In genomic region chr4:141681767-141682166, GRCm38 (mm10) we compare ENCODE assay signal across 12 mouse cellular contexts. TPM values are rescaled to one million over a fixed set of nuclear protein-coding genes. Genes with fewer than 3 reads are reported as not detected.
DNase-seq lines count a peak whose midpoint lies in the region; ATAC-seq and TF ChIP-seq lines count a peak whose summit lies in the region.
"Had no signal": no experiment of that assay in that cellular context is flagged by ENCODE, and none has a peak within 500 bp of the region (broad histone marks: within the 10 kb centered on the region; RNA-seq: fewer than 3 reads in every experiment).

No protein-coding gene starts in this region.

- peaks cover 3% of the 10 kb centered on the region; the same call in 1 of the 2 replicates for H3K4me1 ChIP-seq in hindbrain, postnatal 0 days (ENCODE audit: insufficient read depth, low read length)

- TF ChIP-seq POLR2A in brain, embryonic 14.5 days (IDR thresholded peaks at IDR 0.05; ENCODE audit: borderline replicate concordance, extremely low read depth, insufficient read depth, insufficient read length, poor library complexity, severe bottlenecking): no peak

- no peaks in the 10 kb centered on the region for H3K9me3 ChIP-seq in hindbrain, postnatal 0 days (ENCODE audit: low read length)

- no peak overlapping the region for H3K27ac ChIP-seq in hindbrain, postnatal 0 days
- H3K27ac ChIP-seq: layer of hippocampus, adult 2 months had no signal

- intact Hi-C loops in heart, postnatal 10 days (cut with DNase I): loop anchor here (2.0 kb wide), 2 partner anchors 17 to 63 kb away; partner anchors contain the start of genes Plekhm2 and Tmem82

- H3K4me2 ChIP-seq in hindbrain, postnatal 0 days (ENCODE audit: low read depth, low read length): no peak overlapping the region

- H3K9ac ChIP-seq in hindbrain, postnatal 0 days (replicated peaks; ENCODE audit: low read length): no peak overlapping the region

- ATAC-seq in hindbrain, postnatal 0 days: no peak

- peaks cover 20% of the 10 kb centered on the region for H3K36me3 ChIP-seq in hindbrain, postnatal 0 days (ENCODE audit: insufficient read depth, low read length)

- H3K27me3 ChIP-seq in hindbrain, postnatal 0 days (ENCODE audit: insufficient read depth, low read length): no peaks in the 10 kb centered on the region

- peak; percentile 20 to 24 for DNase-seq in urinary bladder, postnatal 36 days (ENCODE audit: low spot score in 2 of 2)
- no peak for DNase-seq in urinary bladder, postnatal 4 days (ENCODE audit: low spot score in 2 of 2)
- peak; percentile 6 for DNase-seq in brain, embryonic 14.5 days (ENCODE audit: low read depth)
- DNase-seq in heart, postnatal 10 days: peak; percentile 49 to 56
- no peak for DNase-seq in frontal cortex, postnatal 36 days (ENCODE audit: low spot score in 2 of 2)
- no peak for DNase-seq in frontal cortex, adult 2 months (ENCODE audit: extremely low spot score in 1 of 2, low spot score in 1 of 2)
- DNase-seq in ovary, adult 18-20 months (ENCODE audit: low spot score): no peak
- no peak for DNase-seq in hindbrain, postnatal 0 days (ENCODE audit: low spot score)
- DNase-seq: embryo, embryonic 11 days had no signal

- no peak overlapping the region for H3K4me3 ChIP-seq in hindbrain, postnatal 0 days (ENCODE audit: low read length)
- H3K4me3 ChIP-seq: layer of hippocampus, adult 2 months had no signal

- TF ChIP-seq CTCF in brain, embryonic 14.5 days (IDR thresholded peaks at IDR 0.05; ENCODE audit: borderline replicate concordance, extremely low read depth, insufficient read depth, insufficient read length): no peak
- TF ChIP-seq CTCF in hindbrain, postnatal 0 days (IDR thresholded peaks at IDR 0.05; ENCODE audit: low read depth): no peak

- 59% methylated on average over 7 of the region's 7 CpGs for WGBS in hindbrain, postnatal 0 days

RNA-seq across cellular contexts. Expression of gene Rsc1a1, which starts 3.6 kb away (rescaled TPM):
- polyA plus RNA-seq in brain, embryonic 14.5 days (2012; rRNA removed): 6.7 and 7.2 TPM in 2 replicates
- 1 to 10 TPM in 1 of 2 experiments, under 1 TPM in 1; 0.19 to 3.1 TPM for total RNA-seq in heart, postnatal 10 days (2021)
- 6.1 and 9.0 TPM in 2 replicates for polyA plus RNA-seq in frontal cortex, adult 2 months (2012; rRNA removed)
- 3.0 and 13.6 TPM in 2 replicates for total RNA-seq in hindbrain, postnatal 0 days (2014; rRNA removed)
- polyA plus RNA-seq in hindbrain, postnatal 0 days (2015; fragmentation: Nextera tagmentation; extraction: Ambion mirVana): 0.32 TPM in 1 of 2 replicates, not detected in the other
- total RNA-seq: heart, postnatal 14 days; layer of hippocampus, adult 2 months had no signal
- polyA plus RNA-seq: liver, embryonic 16.5 days had no signal

RNA-seq across cellular contexts. Expression of gene Plekhm2, which starts 17.1 kb away (rescaled TPM):
- 55.0 and 56.0 TPM in 2 replicates for polyA plus RNA-seq in brain, embryonic 14.5 days (2012; rRNA removed)
- 10 to 100 TPM; 81.0 to 83.1 TPM for total RNA-seq in heart, postnatal 10 days (2021)
- 85.6 and 92.9 TPM in 2 replicates for polyA plus RNA-seq in frontal cortex, adult 2 months (2012; rRNA removed)
- total RNA-seq in hindbrain, postnatal 0 days (2014; rRNA removed): 45.8 and 47.6 TPM in 2 replicates
- polyA plus RNA-seq in hindbrain, postnatal 0 days (2015; fragmentation: Nextera tagmentation; extraction: Ambion mirVana): 6.1 and 6.4 TPM in 2 replicates

RNA-seq across cellular contexts. Expression of gene Ddi2, which starts 41.5 kb away (rescaled TPM):
- 14.2 and 19.5 TPM in 2 replicates for polyA plus RNA-seq in brain, embryonic 14.5 days (2012; rRNA removed)
- 10 to 100 TPM; 38.5 to 41.1 TPM for total RNA-seq in heart, postnatal 10 days (2021)
- polyA plus RNA-seq in frontal cortex, adult 2 months (2012; rRNA removed): 18.7 and 19.0 TPM in 2 replicates
- total RNA-seq in hindbrain, postnatal 0 days (2014; rRNA removed): 20.9 and 31.5 TPM in 2 replicates
- 12.1 and 12.5 TPM in 2 replicates for polyA plus RNA-seq in hindbrain, postnatal 0 days (2015; fragmentation: Nextera tagmentation; extraction: Ambion mirVana)

RNA-seq across cellular contexts. Expression of gene Slc25a34, which starts 58.1 kb away (rescaled TPM):
- 0.40 and 0.42 TPM in 2 replicates for polyA plus RNA-seq in brain, embryonic 14.5 days (2012; rRNA removed)
- total RNA-seq in heart, postnatal 10 days (2021): 10 to 100 TPM; 81.1 to 84.5 TPM
- 8.0 and 9.7 TPM in 2 replicates for polyA plus RNA-seq in frontal cortex, adult 2 months (2012; rRNA removed)
- 18.1 and 22.2 TPM in 2 replicates for total RNA-seq in hindbrain, postnatal 0 days (2014; rRNA removed)
- polyA plus RNA-seq in hindbrain, postnatal 0 days (2015; fragmentation: Nextera tagmentation; extraction: Ambion mirVana): 3.0 and 3.6 TPM in 2 replicates

Comparison
In these comparisons a context has a peak if more than half of its experiments do, and no peak if none do; other contexts are left out.
1. DNase-seq: peak in urinary bladder, postnatal 36 days (2 of 2), brain, embryonic 14.5 days (single experiment) and heart, postnatal 10 days (2 of 2); none in urinary bladder, postnatal 4 days (0 of 2), frontal cortex, postnatal 36 days (0 of 2), frontal cortex, adult 2 months (0 of 2), ovary, adult 18-20 months (single experiment) and hindbrain, postnatal 0 days (single experiment).